Mouse (Mus musculus): ENCODE results near the gene Ccdc47.
A peak's percentile ranks its signal among the peaks of the same experiment; 100 is the strongest.
"Not testable (repeated sequence)": the region's sequence is repeated elsewhere in the genome, so short reads cannot be mapped to it uniquely, and the experiment has no call there.

The Ccdc47 gene

DNA sequence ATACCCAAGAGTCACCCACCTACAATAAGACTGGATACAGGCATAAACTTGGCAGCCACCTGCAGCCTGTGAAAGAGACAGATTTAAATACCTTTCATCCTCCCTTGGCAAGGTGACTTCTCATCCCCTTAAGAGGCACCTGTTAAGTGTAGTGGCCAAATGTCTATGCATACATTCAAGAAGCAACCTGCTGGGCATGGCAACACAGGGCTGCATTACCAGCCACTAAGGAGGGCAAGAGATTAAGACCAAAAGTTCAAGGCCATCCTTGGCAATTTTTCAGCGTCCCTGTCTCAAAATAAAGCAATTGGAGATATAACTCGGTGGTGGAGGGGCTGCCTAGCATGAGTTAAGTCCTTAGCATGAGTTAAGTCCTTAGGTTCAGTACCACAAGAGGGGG lies 38.6 kb upstream of the Ccdc47 start:
- Histone ChIP-seq H3K4me1 (replicated peaks; ENCODE audit: low read depth, low read length) (peaks cover 69% of the 10 kb centered on the region), H3K36me3 (ENCODE audit: insufficient read depth, low read length) (peaks cover 81% of the 10 kb centered on the region), H3K4me3 (replicated peaks; ENCODE audit: low read length) (peak overlapping the region; percentile 98), H3K27me3 (ENCODE audit: insufficient read depth, low read length) (no peaks in the 10 kb centered on the region), H3K9me3 (ENCODE audit: low read length) (no peaks in the 10 kb centered on the region)
- TF ChIP-seq CTCF (conservative IDR thresholded peaks at IDR 0.05; ENCODE audit: low read length): no peak
- TF ChIP-seq POU5F1 (IDR thresholded peaks at IDR 0.05; ENCODE audit: borderline replicate concordance, low read length): no peak
- TF ChIP-seq NANOG (IDR thresholded peaks at IDR 0.05; ENCODE audit: borderline replicate concordance, low read length): no peak

- peaks cover 99% of the 10 kb centered on the region for H3K36me3 ChIP-seq (ENCODE audit: insufficient read depth, low read length)
Measured at GRCm38 (mm10) chr11:106249326-106249725, 33.2 kb upstream of the Ccdc47 start.

DNA sequence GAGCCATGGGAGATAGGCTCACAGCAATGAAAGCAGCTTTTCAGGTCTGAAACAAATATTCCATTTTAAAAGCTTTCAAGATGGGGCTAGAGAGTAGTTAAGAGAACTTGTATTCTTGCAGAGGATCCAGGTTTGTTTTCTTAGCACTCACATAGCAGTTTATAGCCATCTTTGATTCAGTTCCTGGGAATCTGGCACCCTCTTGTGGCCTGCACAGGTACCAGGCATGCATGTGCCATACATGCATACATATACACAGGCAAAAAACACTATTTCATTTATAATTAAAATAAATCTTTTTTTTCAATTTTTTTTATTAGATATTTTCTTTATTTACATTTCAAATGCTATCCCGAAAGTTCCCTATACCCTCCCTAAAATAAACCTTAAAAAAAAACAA lies 30.7 kb upstream of the Ccdc47 start:
- peaks cover 99% of the 10 kb centered on the region for H3K36me3 ChIP-seq (ENCODE audit: insufficient read depth, low read length)
- H3K27me3 ChIP-seq (ENCODE audit: insufficient read depth, low read length): no peaks in the 10 kb centered on the region
- no peak overlapping the region for H3K4me3 ChIP-seq (replicated peaks; ENCODE audit: low read length)
- H3K4me1 ChIP-seq (replicated peaks; ENCODE audit: low read depth, low read length): peaks cover 18% of the 10 kb centered on the region
- no peaks in the 10 kb centered on the region for H3K9me3 ChIP-seq (ENCODE audit: low read length)
- no peak for TF ChIP-seq NANOG (IDR thresholded peaks at IDR 0.05; ENCODE audit: borderline replicate concordance, low read length)
- TF ChIP-seq CTCF (conservative IDR thresholded peaks at IDR 0.05; ENCODE audit: low read length): peak; percentile 64

More at GRCm38 (mm10) chr11:106249326-106249725, 33.2 kb upstream of the Ccdc47 start:
- TF ChIP-seq CTCF (conservative IDR thresholded peaks at IDR 0.05; ENCODE audit: low read length) (no peak), POU5F1 (IDR thresholded peaks at IDR 0.05; ENCODE audit: borderline replicate concordance, low read length) (no peak), NANOG (IDR thresholded peaks at IDR 0.05; ENCODE audit: borderline replicate concordance, low read length) (no peak)
- H3K9me3 ChIP-seq (ENCODE audit: low read length): no peaks in the 10 kb centered on the region
- H3K27me3 ChIP-seq (ENCODE audit: insufficient read depth, low read length): no peaks in the 10 kb centered on the region
- no peak overlapping the region for H3K4me3 ChIP-seq (replicated peaks; ENCODE audit: low read length)
- peaks cover 40% of the 10 kb centered on the region for H3K4me1 ChIP-seq (replicated peaks; ENCODE audit: low read depth, low read length)

DNA sequence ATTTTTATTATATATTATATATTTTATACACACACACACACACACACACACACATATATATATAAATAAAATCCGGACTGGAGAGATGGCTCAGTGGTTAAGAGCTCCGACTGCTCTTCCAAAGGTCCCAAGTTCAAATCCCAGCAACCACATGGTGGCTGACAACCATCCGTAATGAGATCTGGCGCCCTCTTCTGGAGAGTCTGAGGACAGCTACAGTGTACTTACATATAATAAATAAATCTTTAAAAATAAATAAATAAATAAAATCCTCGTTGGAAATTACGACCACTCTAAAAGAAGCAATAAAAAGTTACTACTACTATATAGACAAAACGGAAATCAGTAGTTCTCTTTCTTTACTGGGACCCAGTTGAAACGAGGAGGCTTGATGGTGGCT lies 17.8 kb upstream of the Ccdc47 start:
- peaks cover 86% of the 10 kb centered on the region for H3K36me3 ChIP-seq (ENCODE audit: insufficient read depth, low read length)
- TF ChIP-seq CTCF (conservative IDR thresholded peaks at IDR 0.05; ENCODE audit: low read length): peak; percentile 38; the same call in 1 of the 2 replicates
- H3K4me3 ChIP-seq (replicated peaks; ENCODE audit: low read length); H3K27me3 ChIP-seq (ENCODE audit: insufficient read depth, low read length); H3K4me1 ChIP-seq (replicated peaks; ENCODE audit: low read depth, low read length); H3K9me3 ChIP-seq (ENCODE audit: low read length): not testable (repeated sequence)

DNA sequence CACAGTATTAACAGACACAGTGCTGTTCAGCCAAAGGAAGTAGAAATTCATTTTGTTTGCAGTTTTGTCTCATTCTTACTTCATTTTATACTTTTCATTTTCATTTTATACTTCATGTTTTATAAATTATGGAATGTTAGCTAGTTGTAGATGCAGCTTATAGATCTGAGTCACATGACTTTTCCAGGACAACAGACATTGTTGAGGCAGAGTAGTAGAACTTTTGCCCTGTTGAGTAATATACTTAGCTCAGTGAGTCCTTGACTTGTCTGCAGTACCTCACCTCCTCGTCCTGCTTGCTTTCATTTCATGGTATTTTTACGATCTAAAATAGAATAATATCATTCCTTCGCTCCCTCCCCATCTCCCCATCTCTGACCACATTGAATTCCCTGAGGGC lies 4.5 kb upstream of the Ccdc47 start:
- Histone ChIP-seq H3K4me1 (replicated peaks; ENCODE audit: low read depth, low read length) (peaks cover 23% of the 10 kb centered on the region), H3K9me3 (ENCODE audit: low read length) (no peaks in the 10 kb centered on the region), H3K27me3 (ENCODE audit: insufficient read depth, low read length) (no peaks in the 10 kb centered on the region), H3K4me3 (replicated peaks; ENCODE audit: low read length) (no peak overlapping the region), H3K36me3 (ENCODE audit: insufficient read depth, low read length) (peaks cover 27% of the 10 kb centered on the region)
- TF ChIP-seq NANOG (IDR thresholded peaks at IDR 0.05; ENCODE audit: borderline replicate concordance, low read length) (no peak), CTCF (conservative IDR thresholded peaks at IDR 0.05; ENCODE audit: low read length) (no peak), POU5F1 (IDR thresholded peaks at IDR 0.05; ENCODE audit: borderline replicate concordance, low read length) (no peak)

- peak within 1 kb of the TSS; percentile 99 for H3K4me3 ChIP-seq (replicated peaks; ENCODE audit: low read length)
- peaks cover 29% of the 10 kb centered on the region for H3K36me3 ChIP-seq (ENCODE audit: insufficient read depth, low read length)
- TF ChIP-seq NANOG (IDR thresholded peaks at IDR 0.05; ENCODE audit: borderline replicate concordance, low read length): no peak
- TF ChIP-seq CTCF (conservative IDR thresholded peaks at IDR 0.05; ENCODE audit: low read length): no peak
- no peak for TF ChIP-seq POU5F1 (IDR thresholded peaks at IDR 0.05; ENCODE audit: borderline replicate concordance, low read length)
- H3K9me3 ChIP-seq (ENCODE audit: low read length): no peaks in the 10 kb centered on the region
- H3K27me3 ChIP-seq (ENCODE audit: insufficient read depth, low read length): no peaks in the 10 kb centered on the region
- peaks cover 33% of the 10 kb centered on the region for H3K4me1 ChIP-seq (replicated peaks; ENCODE audit: low read depth, low read length)
Measured at GRCm38 (mm10) chr11:106216730-106217490, 766 bp upstream of the Ccdc47 start, which contains the start of gene Ddx42. TSS of gene Ddx42 (plus strand) at chr11:106216926.

- TF ChIP-seq NANOG (IDR thresholded peaks at IDR 0.05; ENCODE audit: borderline replicate concordance, low read length): no peak
- no peak for TF ChIP-seq CTCF (conservative IDR thresholded peaks at IDR 0.05; ENCODE audit: low read length)
- TF ChIP-seq POU5F1 (IDR thresholded peaks at IDR 0.05; ENCODE audit: borderline replicate concordance, low read length): no peak
Measured at GRCm38 (mm10) chr11:106215450-106215859, 689 bp downstream of the Ccdc47 start.

GRCm38 (mm10) chr11:106214856-106215255 lies 1.3 kb downstream of the Ccdc47 start:
- Histone ChIP-seq H3K27me3 (ENCODE audit: insufficient read depth, low read length) (no peaks in the 10 kb centered on the region), H3K4me1 (replicated peaks; ENCODE audit: low read depth, low read length) (peaks cover 30% of the 10 kb centered on the region), H3K4me3 (replicated peaks; ENCODE audit: low read length) (peak overlapping the region; percentile 99), H3K9me3 (ENCODE audit: low read length) (no peaks in the 10 kb centered on the region), H3K36me3 (ENCODE audit: insufficient read depth, low read length) (peaks cover 46% of the 10 kb centered on the region)
- no peak for TF ChIP-seq POU5F1 (IDR thresholded peaks at IDR 0.05; ENCODE audit: borderline replicate concordance, low read length)
- TF ChIP-seq CTCF (conservative IDR thresholded peaks at IDR 0.05; ENCODE audit: low read length): no peak
- TF ChIP-seq NANOG (IDR thresholded peaks at IDR 0.05; ENCODE audit: borderline replicate concordance, low read length): no peak

More at GRCm38 (mm10) chr11:106215450-106215859, 689 bp downstream of the Ccdc47 start:
- Histone ChIP-seq H3K4me1 (replicated peaks; ENCODE audit: low read depth, low read length) (peaks cover 30% of the 10 kb centered on the region), H3K27me3 (ENCODE audit: insufficient read depth, low read length) (no peaks in the 10 kb centered on the region), H3K36me3 (ENCODE audit: insufficient read depth, low read length) (peaks cover 40% of the 10 kb centered on the region), H3K4me3 (replicated peaks; ENCODE audit: low read length) (peak overlapping the region; percentile 99), H3K9me3 (ENCODE audit: low read length) (no peaks in the 10 kb centered on the region)

DNA sequence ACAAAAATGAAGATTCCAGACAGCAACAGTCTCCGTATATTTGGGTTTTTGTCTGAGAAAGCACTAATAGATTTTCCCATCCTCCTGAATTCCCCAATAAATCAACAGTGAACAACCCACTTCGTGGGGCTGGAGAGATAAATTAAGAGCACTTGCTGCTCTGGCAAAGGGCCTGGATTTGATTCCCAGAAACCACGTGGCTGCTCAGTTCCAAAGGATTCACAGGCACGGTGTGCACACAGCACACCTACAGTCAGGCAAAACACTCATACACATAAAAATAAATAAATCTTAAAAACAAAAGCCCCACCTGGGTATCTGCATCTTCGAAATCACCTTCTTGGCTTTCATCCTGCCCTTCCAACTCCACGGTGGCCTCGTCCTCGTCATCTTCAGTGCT lies 3.4 kb downstream of the Ccdc47 start:
- Histone ChIP-seq H3K36me3 (ENCODE audit: insufficient read depth, low read length) (peaks cover 66% of the 10 kb centered on the region), H3K27me3 (ENCODE audit: insufficient read depth, low read length) (no peaks in the 10 kb centered on the region), H3K4me3 (replicated peaks; ENCODE audit: low read length) (no peak overlapping the region), H3K9me3 (ENCODE audit: low read length) (no peaks in the 10 kb centered on the region), H3K4me1 (replicated peaks; ENCODE audit: low read depth, low read length) (peaks cover 21% of the 10 kb centered on the region)
- no peak for TF ChIP-seq POU5F1 (IDR thresholded peaks at IDR 0.05; ENCODE audit: borderline replicate concordance, low read length)
- no peak for TF ChIP-seq CTCF (conservative IDR thresholded peaks at IDR 0.05; ENCODE audit: low read length)
- no peak for TF ChIP-seq NANOG (IDR thresholded peaks at IDR 0.05; ENCODE audit: borderline replicate concordance, low read length)
